26 mouse cellular contexts compared by ENCODE assay signal in genomic region chr9:64687122-64688014, GRCm38 (mm10). TPM values are rescaled to one million over a fixed set of nuclear protein-coding genes. Genes with fewer than 3 reads are reported as not detected.
DNase-seq lines count a peak whose midpoint lies in the region; ATAC-seq and TF ChIP-seq lines count a peak whose summit lies in the region.
"Had no signal": no experiment of that assay in that cellular context is flagged by ENCODE, and none has a peak within 500 bp of the region (broad histone marks: within the 10 kb centered on the region; RNA-seq: fewer than 3 reads in every experiment).

No protein-coding gene starts in this region.

- no peak overlapping the region for H3K27ac ChIP-seq in forebrain, embryonic 14.5 days (ENCODE audit: low read depth, low read length)
- no peak overlapping the region for H3K27ac ChIP-seq in forebrain, embryonic 12.5 days
- peak overlapping the region; percentile 52 for H3K27ac ChIP-seq in kidney, embryonic 16.5 days (ENCODE audit: low read length)
- H3K27ac ChIP-seq in limb, embryonic 11.5 days (replicated peaks; ENCODE audit: low read depth, low read length), result no peak overlapping the region
- H3K27ac ChIP-seq: embryonic facial prominence, embryonic 12.5 days; heart, embryonic 10.5 days; hindbrain, embryonic 14.5 days; layer of hippocampus, adult 2 months; left cerebral cortex, adult 2 months; liver, embryonic 13.5 days; lung, embryonic 15.5 days; stomach, postnatal 0 days had no signal

- H3K9ac ChIP-seq in forebrain, embryonic 14.5 days (ENCODE audit: low read length), result no peak overlapping the region
- H3K9ac ChIP-seq in forebrain, embryonic 12.5 days, result no peak overlapping the region
- H3K9ac ChIP-seq in kidney, embryonic 16.5 days (replicated peaks; ENCODE audit: low read length), result no peak overlapping the region
- no peak overlapping the region for H3K9ac ChIP-seq in limb, embryonic 11.5 days (ENCODE audit: low read length)
- H3K9ac ChIP-seq: embryonic facial prominence, embryonic 12.5 days; hindbrain, embryonic 14.5 days; liver, embryonic 13.5 days; lung, embryonic 15.5 days had no signal

- no peak for ATAC-seq in forebrain, embryonic 14.5 days
- no peak for ATAC-seq in forebrain, embryonic 12.5 days (ENCODE audit: low FRiP score)
- peak; percentile 30; the same call in 1 of the 2 replicates for ATAC-seq in kidney, embryonic 16.5 days (ENCODE audit: low FRiP score, low TSS enrichment)
- no peak for ATAC-seq in limb, embryonic 11.5 days (ENCODE audit: insufficient number of reproducible peaks, low FRiP score, low TSS enrichment, low read depth)
- no peak for ATAC-seq in CD4-positive, CD25-positive, alpha-beta regulatory T cell, adult 4 months
- ATAC-seq: forebrain, embryonic 16.5 days; intestine, postnatal 0 days; midbrain, embryonic 16.5 days had no signal

- TF ChIP-seq POLR2A in brain, embryonic 14.5 days (IDR thresholded peaks at IDR 0.05; ENCODE audit: borderline replicate concordance, extremely low read depth, insufficient read depth, insufficient read length, poor library complexity, severe bottlenecking), result no peak

- WGBS in forebrain, embryonic 14.5 days, result 47% methylated on average over 13 of the region's 13 CpGs
- WGBS in forebrain, embryonic 12.5 days, result 62% methylated on average over 13 of the region's 13 CpGs
- WGBS in kidney, embryonic 16.5 days, result 30% methylated on average over 13 of the region's 13 CpGs
- 20% methylated on average over 13 of the region's 13 CpGs for WGBS in limb, embryonic 11.5 days

- peak; percentile 16 for DNase-seq in forebrain, embryonic 14.5 days (ENCODE audit: low spot score)
- DNase-seq in kidney, adult 18-20 months, result no peak
- DNase-seq in brain, embryonic 14.5 days (ENCODE audit: low read depth), result peak; percentile 51
- peak; percentile 53 for DNase-seq in limb, embryonic 11.5 days (ENCODE audit: low spot score)
- DNase-seq in adrenal gland, adult 2 months, result no peak
- DNase-seq: cerebellum, adult 2 months; cerebellum, postnatal 36 days; left cerebral cortex, postnatal 4 days; liver, embryonic 13.5 days; lung, postnatal 4 days; right cerebral cortex, postnatal 4 days; thymus, postnatal 25 days had no signal

- no peak for TF ChIP-seq CTCF in brain, embryonic 14.5 days (IDR thresholded peaks at IDR 0.05; ENCODE audit: borderline replicate concordance, extremely low read depth, insufficient read depth, insufficient read length)

- no peak overlapping the region for H3K4me2 ChIP-seq in forebrain, embryonic 14.5 days (ENCODE audit: low read length)
- H3K4me2 ChIP-seq in forebrain, embryonic 12.5 days, result no peak overlapping the region
- H3K4me2 ChIP-seq in kidney, embryonic 16.5 days (replicated peaks; ENCODE audit: low read depth, low read length), result no peak overlapping the region
- H3K4me2 ChIP-seq in limb, embryonic 11.5 days (ENCODE audit: low read depth, severe bottlenecking), result no peak overlapping the region
- H3K4me2 ChIP-seq: embryonic facial prominence, embryonic 12.5 days; hindbrain, embryonic 14.5 days; liver, embryonic 13.5 days; lung, embryonic 15.5 days had no signal

- H3K4me3 ChIP-seq in forebrain, embryonic 14.5 days (ENCODE audit: low read depth, low read length), result no peak overlapping the region
- H3K4me3 ChIP-seq in forebrain, embryonic 12.5 days (replicated peaks), result no peak overlapping the region
- no peak overlapping the region for H3K4me3 ChIP-seq in kidney, embryonic 16.5 days (ENCODE audit: low read length)
- H3K4me3 ChIP-seq in limb, embryonic 11.5 days (ENCODE audit: low read depth, low read length), result no peak overlapping the region
- H3K4me3 ChIP-seq: embryonic facial prominence, embryonic 12.5 days; erythroblast, embryonic 14.5 days; heart, embryonic 10.5 days; layer of hippocampus, adult 2 months; left cerebral cortex, adult 2 months; liver, embryonic 13.5 days; lung, embryonic 15.5 days had no signal

- no peaks in the 10 kb centered on the region for H3K27me3 ChIP-seq in forebrain, embryonic 14.5 days (replicated peaks; ENCODE audit: control insufficient read depth, insufficient read depth, low read length)
- H3K27me3 ChIP-seq in forebrain, embryonic 12.5 days, result 0 out of 2 replicates have a peak, but pooled peaks cover 2% of the 10 kb centered on the region
- H3K27me3 ChIP-seq in kidney, embryonic 16.5 days (ENCODE audit: insufficient read depth, low read length), result no peaks in the 10 kb centered on the region
- no peaks in the 10 kb centered on the region for H3K27me3 ChIP-seq in limb, embryonic 11.5 days (ENCODE audit: control insufficient read depth, insufficient read depth, low read length)
- H3K27me3 ChIP-seq: embryonic facial prominence, embryonic 12.5 days; liver, embryonic 13.5 days; lung, embryonic 15.5 days had no signal

- H3K4me1 ChIP-seq in forebrain, embryonic 14.5 days (ENCODE audit: control insufficient read depth, insufficient read depth, low read length), result no peaks in the 10 kb centered on the region
- H3K4me1 ChIP-seq in forebrain, embryonic 12.5 days, result peaks cover 14% of the 10 kb centered on the region
- peaks cover 17% of the 10 kb centered on the region for H3K4me1 ChIP-seq in kidney, embryonic 16.5 days (ENCODE audit: insufficient read depth, low read length)
- peaks cover 11% of the 10 kb centered on the region; the same call in 1 of the 2 replicates for H3K4me1 ChIP-seq in limb, embryonic 11.5 days (ENCODE audit: control insufficient read depth, insufficient read depth, low read length)
- H3K4me1 ChIP-seq: lung, embryonic 15.5 days had no signal

- H3K9me3 ChIP-seq in forebrain, embryonic 14.5 days (replicated peaks; ENCODE audit: control insufficient read depth, low read length), result no peaks in the 10 kb centered on the region
- H3K9me3 ChIP-seq in forebrain, embryonic 12.5 days, result no peaks in the 10 kb centered on the region
- no peaks in the 10 kb centered on the region for H3K9me3 ChIP-seq in kidney, embryonic 16.5 days (ENCODE audit: low read length)
- H3K9me3 ChIP-seq in limb, embryonic 11.5 days (ENCODE audit: control insufficient read depth, low read length), result no peaks in the 10 kb centered on the region
- H3K9me3 ChIP-seq: embryonic facial prominence, embryonic 12.5 days; heart, embryonic 10.5 days; liver, embryonic 13.5 days; lung, embryonic 15.5 days had no signal

- H3K36me3 ChIP-seq in forebrain, embryonic 14.5 days (ENCODE audit: control insufficient read depth, insufficient read depth, low read length), result no peaks in the 10 kb centered on the region
- no peaks in the 10 kb centered on the region for H3K36me3 ChIP-seq in forebrain, embryonic 12.5 days (replicated peaks)
- no peaks in the 10 kb centered on the region for H3K36me3 ChIP-seq in kidney, embryonic 16.5 days (ENCODE audit: insufficient read depth, low read length)
- H3K36me3 ChIP-seq in limb, embryonic 11.5 days (ENCODE audit: control insufficient read depth, insufficient read depth, low read length), result no peaks in the 10 kb centered on the region
- H3K36me3 ChIP-seq: embryonic facial prominence, embryonic 12.5 days; heart, embryonic 10.5 days; liver, embryonic 13.5 days; lung, embryonic 15.5 days had no signal

RNA-seq across cellular contexts. Expression of gene Rab11a, which starts 50.2 kb away (rescaled TPM):
- polyA plus RNA-seq in forebrain, embryonic 14.5 days (2014; fragmentation: Nextera tagmentation; extraction: Ambion mirVana), result 410 and 427 TPM in 2 replicates
- 259 and 279 TPM in 2 replicates for polyA plus RNA-seq in forebrain, embryonic 12.5 days (2016; fragmentation: Nextera tagmentation; extraction: Ambion mirVana)
- polyA plus RNA-seq in kidney, embryonic 16.5 days (2015; fragmentation: Nextera tagmentation; extraction: Ambion mirVana), result 632 and 680 TPM in 2 replicates
- 230 and 306 TPM in 2 replicates for polyA plus RNA-seq in brain, embryonic 14.5 days (2012; rRNA removed)
- polyA plus RNA-seq in limb, embryonic 11.5 days (2014; fragmentation: Nextera tagmentation; extraction: Ambion mirVana), result 222 and 252 TPM in 2 replicates
- 100 to 1,000 TPM; 166 to 218 TPM for polyA plus RNA-seq in CD4-positive, CD25-positive, alpha-beta regulatory T cell, adult 4 months (2017; shearing (Covaris generic))
- 100 to 1,000 TPM; 230 to 291 TPM for total RNA-seq in adrenal gland, adult 2 months (2021)
- polyA plus RNA-seq in adrenal gland, adult 2 months (2012; rRNA removed), result 60.7 and 74.6 TPM in 2 replicates

Comparison
In these comparisons a context has a peak if more than half of its experiments do, and no peak if none do; other contexts are left out.
1. DNase-seq: peak in forebrain, embryonic 14.5 days (single experiment), brain, embryonic 14.5 days (single experiment) and limb, embryonic 11.5 days (single experiment); none in kidney, adult 18-20 months (single experiment) and adrenal gland, adult 2 months (single experiment).